Mouse (Mus musculus) kidney, embryonic 14.5 days (tissue): Measurements from ENCODE around the gene Kcnk16. TPM values are rescaled to one million over a fixed set of nuclear protein-coding genes. Genes with fewer than 3 reads are reported as not detected.

Experiments used
- ATAC-seq: fragments of 200-750 bp; cut with Nextera tagmentation; 2 replicates; pipeline ENCODE4 v1.8.0; 2017; ENCODE audit warnings: moderate number of reproducible peaks, mild to moderate bottlenecking, moderate TSS enrichment, moderate library complexity; ENCODE audit not compliant: low FRiP score, low TSS enrichment
- H3K27ac ChIP-seq: fragments of 300-500 bp; sonication (generic); 2 replicates; pipeline ENCODE4 v1.5.1; 2014; ENCODE audit warnings: low read depth, mild to moderate bottlenecking, low read length, moderate library complexity, mixed read lengths
- H3K27me3 ChIP-seq: fragments of 300-500 bp; sonication (generic); 2 replicates; pipeline ENCODE4 v1.6.1; 2014; ENCODE audit warnings: mild to moderate bottlenecking, low read length; ENCODE audit not compliant: control insufficient read depth, insufficient read depth
- H3K36me3 ChIP-seq: fragments of 300-500 bp; sonication (generic); 2 replicates; pipeline ENCODE4 v1.6.1; 2014; ENCODE audit warnings: low read length, mixed read lengths; ENCODE audit not compliant: control insufficient read depth, insufficient read depth
- H3K4me1 ChIP-seq: fragments of 300-500 bp; sonication (generic); 2 replicates; pipeline ENCODE4 v1.6.1; 2014; ENCODE audit warnings: low read length, mixed read lengths; ENCODE audit not compliant: control insufficient read depth, insufficient read depth
- H3K4me2 ChIP-seq: fragments of 300-500 bp; sonication (generic); replicated peaks from 2 replicates; pipeline ENCODE4 v1.6.1; 2014; ENCODE audit warnings: low read depth, mild to moderate bottlenecking, low read length
- H3K4me3 ChIP-seq: fragments of 300-500 bp; sonication (generic); 2 replicates; pipeline ENCODE4 v1.5.1; 2014; ENCODE audit warnings: mild to moderate bottlenecking, low read length
- H3K9ac ChIP-seq: fragments of 300-500 bp; sonication (generic); 2 replicates; pipeline ENCODE4 v1.6.1; 2014; ENCODE audit warnings: low read depth, mild to moderate bottlenecking, low read length, moderate library complexity
- H3K9me3 ChIP-seq: fragments of 300-500 bp; sonication (generic); 2 replicates; pipeline ENCODE4 v1.6.1; 2016; ENCODE audit warnings: low read length; ENCODE audit not compliant: control insufficient read depth
- WGBS: fragments of 180-500 bp; shearing (Covaris S2); extraction: QIAGEN DNeasy Blood & Tissue Kit; methylation state at CpG from one replicate; pipeline ENCODE4 v1.1.7; 2014; 5-methylcytosine and 5-hydroxymethylcytosine counted together
- polyA plus RNA-seq: library from polyadenylated mRNA; unstranded; fragments of >200 nt; fragmentation: Nextera tagmentation; extraction: Ambion mirVana; gene quantifications from 2 replicates; pipeline ENCODE4 v1.2.1, GENCODE M21; 2014

Kcnk16 gene
- polyA plus RNA-seq, 1 experiment from 2014 or later = not detected

- no peak overlapping the region for H3K9ac ChIP-seq
- peak; percentile 47; the same call in 1 of the 2 replicates for ATAC-seq
- H3K4me3 ChIP-seq = no peak overlapping the region
- no peak overlapping the region for H3K4me2 ChIP-seq
- 65% methylated on average over 8 of the region's 8 CpGs for WGBS
- H3K36me3 ChIP-seq = no peaks in the 10 kb centered on the region
- no peak overlapping the region for H3K27ac ChIP-seq
- 0 out of 2 replicates have a peak, but pooled peaks cover 3% of the 10 kb centered on the region for H3K4me1 ChIP-seq
- 0 out of 2 replicates have a peak, but pooled peaks cover 2% of the 10 kb centered on the region for H3K9me3 ChIP-seq
- no peaks in the 10 kb centered on the region for H3K27me3 ChIP-seq
Measured at GRCm38 (mm10) chr14:20242454-20242853, 26.5 kb downstream of the Kcnk16 start.

- peaks cover 4% of the 10 kb centered on the region; the same call in 1 of the 2 replicates for H3K9me3 ChIP-seq
- WGBS = 89% methylated on average over 2 of the region's 2 CpGs
Measured at GRCm38 (mm10) chr14:20234403-20234802, 34.6 kb downstream of the Kcnk16 start.

GRCm38 (mm10) chr14:20233016-20233980 lies 35.7 kb downstream of the Kcnk16 start:
- H3K4me1 ChIP-seq = 0 out of 2 replicates have a peak, but pooled peaks cover 6% of the 10 kb centered on the region
- peaks cover 4% of the 10 kb centered on the region; the same call in 1 of the 2 replicates for H3K9me3 ChIP-seq
- H3K9ac ChIP-seq = no peak overlapping the region
- no peak overlapping the region; the same call in 1 of the 2 replicates for H3K27ac ChIP-seq
- no peaks in the 10 kb centered on the region for H3K27me3 ChIP-seq
- 60% methylated on average over 11 of the region's 11 CpGs for WGBS
- H3K36me3 ChIP-seq = no peaks in the 10 kb centered on the region
- ATAC-seq = no peak
- H3K4me2 ChIP-seq = no peak overlapping the region
- no peak overlapping the region for H3K4me3 ChIP-seq

More at GRCm38 (mm10) chr14:20234403-20234802, 34.6 kb downstream of the Kcnk16 start:
- no peak overlapping the region for H3K4me3 ChIP-seq
- no peak overlapping the region for H3K27ac ChIP-seq
- no peaks in the 10 kb centered on the region for H3K36me3 ChIP-seq
- H3K4me1 ChIP-seq = 0 out of 2 replicates have a peak, but pooled peaks cover 6% of the 10 kb centered on the region
- no peaks in the 10 kb centered on the region for H3K27me3 ChIP-seq
- H3K4me2 ChIP-seq = no peak overlapping the region
- no peak overlapping the region for H3K9ac ChIP-seq
- ATAC-seq = no peak

GRCm38 (mm10) chr14:20230063-20230491 lies 38.9 kb downstream of the Kcnk16 start:
- H3K4me2 ChIP-seq = no peak overlapping the region

GRCm38 (mm10) chr14:20229437-20229836 lies 39.6 kb downstream of the Kcnk16 start:
- H3K9ac ChIP-seq = no peak overlapping the region
- no peaks in the 10 kb centered on the region for H3K36me3 ChIP-seq
- 61% methylated on average over 6 of the region's 6 CpGs for WGBS
- no peak overlapping the region for H3K4me3 ChIP-seq
- H3K4me1 ChIP-seq = 0 out of 2 replicates have a peak, but pooled peaks cover 6% of the 10 kb centered on the region
- no peaks in the 10 kb centered on the region for H3K27me3 ChIP-seq
- no peak overlapping the region for H3K4me2 ChIP-seq
- no peak overlapping the region for H3K27ac ChIP-seq
- peaks cover 4% of the 10 kb centered on the region; the same call in 1 of the 2 replicates for H3K9me3 ChIP-seq
- ATAC-seq = no peak

More at GRCm38 (mm10) chr14:20230063-20230491, 38.9 kb downstream of the Kcnk16 start:
- Histone ChIP-seq H3K9ac (no peak overlapping the region), H3K9me3 (peaks cover 4% of the 10 kb centered on the region; the same call in 1 of the 2 replicates), H3K27ac (peak overlapping the region; percentile 7; the same call in 1 of the 2 replicates), H3K4me3 (no peak overlapping the region), H3K36me3 (no peaks in the 10 kb centered on the region), H3K4me1 (0 out of 2 replicates have a peak, but pooled peaks cover 6% of the 10 kb centered on the region), H3K27me3 (no peaks in the 10 kb centered on the region)
- peak; percentile 68 for ATAC-seq
- WGBS = 52% methylated on average over 7 of the region's 7 CpGs

GRCm38 (mm10) chr14:20228336-20228735 lies 40.7 kb downstream of the Kcnk16 start:
- Histone ChIP-seq H3K4me3 (no peak overlapping the region), H3K4me1 (0 out of 2 replicates have a peak, but pooled peaks cover 6% of the 10 kb centered on the region), H3K36me3 (no peaks in the 10 kb centered on the region), H3K9ac (no peak overlapping the region), H3K27ac (no peak overlapping the region), H3K9me3 (no peaks in the 10 kb centered on the region), H3K27me3 (no peaks in the 10 kb centered on the region), H3K4me2 (no peak overlapping the region)
- ATAC-seq = no peak
- WGBS = 62% methylated on average over 4 of the region's 4 CpGs

- no peak overlapping the region for H3K9ac ChIP-seq
- no peak overlapping the region for H3K4me2 ChIP-seq
- ATAC-seq = no peak
- H3K27me3 ChIP-seq = no peaks in the 10 kb centered on the region
- H3K4me3 ChIP-seq = no peak overlapping the region
- H3K9me3 ChIP-seq = no peaks in the 10 kb centered on the region
- 63% methylated on average over 2 of the region's 2 CpGs for WGBS
- H3K36me3 ChIP-seq = no peaks in the 10 kb centered on the region
- H3K4me1 ChIP-seq = 0 out of 2 replicates have a peak, but pooled peaks cover 6% of the 10 kb centered on the region
- H3K27ac ChIP-seq = no peak overlapping the region
Measured at GRCm38 (mm10) chr14:20226982-20227381, 42.0 kb downstream of the Kcnk16 start.

GRCm38 (mm10) chr14:20226488-20226887 lies 42.5 kb downstream of the Kcnk16 start:
- WGBS = 47% methylated on average over 7 of the region's 7 CpGs
- H3K9me3 ChIP-seq = no peaks in the 10 kb centered on the region
- H3K4me3 ChIP-seq = no peak overlapping the region
- H3K27me3 ChIP-seq = no peaks in the 10 kb centered on the region
- H3K4me2 ChIP-seq = no peak overlapping the region
- no peak overlapping the region for H3K9ac ChIP-seq
- no peak for ATAC-seq
- no peaks in the 10 kb centered on the region for H3K36me3 ChIP-seq
- no peak overlapping the region for H3K27ac ChIP-seq
- H3K4me1 ChIP-seq = 0 out of 2 replicates have a peak, but pooled peaks cover 6% of the 10 kb centered on the region
